Mouse (Mus musculus): ENCODE data around the gene 4931428L18Rik.
"Not testable (repeated sequence)": the region's sequence is repeated elsewhere in the genome, so short reads cannot be mapped to it uniquely, and the experiment has no call there.

4931428L18Rik gene

DNA sequence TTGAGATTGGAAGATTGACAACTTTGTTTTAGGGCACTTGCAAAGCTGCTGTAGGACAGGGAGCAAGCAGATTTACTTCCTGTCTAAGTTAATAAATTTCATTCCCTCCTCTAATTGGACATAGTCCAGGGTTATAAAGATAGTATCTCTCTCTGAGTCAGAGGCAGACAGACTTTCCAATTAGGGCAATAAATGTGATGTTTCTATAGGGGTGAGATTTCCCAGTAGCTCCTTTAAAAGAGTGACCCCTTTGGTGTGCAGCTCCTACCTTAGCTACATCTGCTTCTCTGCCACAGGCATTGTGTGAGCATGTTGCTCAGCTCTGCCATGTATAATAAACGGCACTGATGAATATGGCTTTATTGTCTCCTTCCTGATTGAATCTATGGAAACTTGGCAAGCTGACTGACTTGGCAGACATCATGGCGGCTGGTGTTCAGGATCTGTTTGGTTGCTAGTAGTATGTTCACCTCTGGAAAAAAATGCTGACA is 163.6 kb downstream of the 4931428L18Rik start:
- no peak for DNase-seq (ENCODE audit: low read depth, low spot score)

- no peak for DNase-seq (ENCODE audit: low read depth, low spot score)
Observed at GRCm38 (mm10) chr1:31058196-31058595, 164.3 kb downstream of the 4931428L18Rik start.

DNA sequence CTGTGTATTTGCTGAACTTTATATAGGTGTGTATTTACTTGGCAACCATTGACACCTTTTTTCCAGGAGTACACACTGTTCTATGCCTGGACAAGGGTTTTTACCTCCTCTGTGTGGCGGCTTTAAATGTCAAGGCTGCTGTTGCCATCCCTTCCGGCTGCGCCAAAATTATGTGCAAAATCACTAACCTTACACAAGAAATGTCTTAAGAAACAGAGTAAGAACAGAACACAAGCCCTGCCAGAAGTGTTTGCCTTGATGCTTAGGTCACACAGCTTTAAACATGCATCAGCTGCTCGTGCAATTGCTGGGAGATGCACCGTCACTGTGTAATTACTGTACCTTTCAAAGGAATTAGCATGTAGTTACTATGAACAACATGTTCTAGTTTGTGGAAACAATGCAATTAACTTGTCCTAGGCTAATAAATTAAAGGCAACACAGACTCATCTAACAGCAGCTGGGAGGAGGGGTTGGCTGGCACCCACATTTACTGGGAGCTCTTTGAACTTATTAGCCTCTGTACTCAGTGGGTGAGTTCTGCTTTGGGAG is 171.0 kb downstream of the 4931428L18Rik start:
- DNase-seq (ENCODE audit: low read depth, low spot score): no peak

DNA sequence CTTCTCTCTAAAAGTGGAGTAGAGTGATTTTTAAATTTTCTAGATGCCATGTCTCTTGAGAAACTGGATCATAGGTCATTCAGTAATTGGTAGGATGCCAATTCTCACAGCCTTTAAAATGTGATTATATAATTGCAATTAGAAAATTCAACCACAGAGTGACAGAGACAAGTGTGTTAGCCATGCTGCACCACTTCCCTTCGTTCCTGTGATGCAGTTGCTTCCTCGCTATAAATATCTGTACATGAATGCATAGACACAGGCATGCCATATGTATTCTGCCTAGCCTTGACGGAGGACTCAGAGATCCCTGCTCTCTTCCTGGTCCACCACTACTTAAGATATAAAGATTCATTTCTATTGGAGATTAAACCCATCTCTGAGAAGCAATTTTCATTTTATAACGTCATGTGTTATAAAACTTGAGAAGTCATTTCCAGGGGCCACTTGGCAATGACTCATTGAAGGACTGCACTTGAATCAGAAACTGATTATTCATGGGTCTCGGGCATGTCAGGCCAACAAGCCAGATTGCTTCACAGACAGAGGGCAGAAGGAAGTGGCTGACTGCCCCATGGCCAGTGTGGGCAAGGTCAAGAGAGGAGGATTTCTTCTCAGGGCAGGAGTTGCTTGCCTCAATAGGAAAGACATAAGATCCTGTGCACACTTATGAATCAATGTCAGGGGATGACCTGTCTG is 172.4 kb downstream of the 4931428L18Rik start:
- DNase-seq (ENCODE audit: low read depth, low spot score): no peak

- no peak for DNase-seq (ENCODE audit: low read depth, low spot score)
Observed at GRCm38 (mm10) chr1:31043208-31043607, 179.3 kb downstream of the 4931428L18Rik start.

- no peak for DNase-seq (ENCODE audit: low read depth, low spot score)
Observed at GRCm38 (mm10) chr1:31042793-31043192, 179.7 kb downstream of the 4931428L18Rik start.

GRCm38 (mm10) chr1:31033851-31034534 is 188.5 kb downstream of the 4931428L18Rik start:
- DNase-seq (ENCODE audit: low read depth, low spot score): no peak

- no peak for DNase-seq (ENCODE audit: low read depth, low spot score)
Observed at GRCm38 (mm10) chr1:31032351-31032750, 190.1 kb downstream of the 4931428L18Rik start.

GRCm38 (mm10) chr1:31023173-31023572 is 199.3 kb downstream of the 4931428L18Rik start:
- no peak for DNase-seq (ENCODE audit: low read depth, low spot score)

DNA sequence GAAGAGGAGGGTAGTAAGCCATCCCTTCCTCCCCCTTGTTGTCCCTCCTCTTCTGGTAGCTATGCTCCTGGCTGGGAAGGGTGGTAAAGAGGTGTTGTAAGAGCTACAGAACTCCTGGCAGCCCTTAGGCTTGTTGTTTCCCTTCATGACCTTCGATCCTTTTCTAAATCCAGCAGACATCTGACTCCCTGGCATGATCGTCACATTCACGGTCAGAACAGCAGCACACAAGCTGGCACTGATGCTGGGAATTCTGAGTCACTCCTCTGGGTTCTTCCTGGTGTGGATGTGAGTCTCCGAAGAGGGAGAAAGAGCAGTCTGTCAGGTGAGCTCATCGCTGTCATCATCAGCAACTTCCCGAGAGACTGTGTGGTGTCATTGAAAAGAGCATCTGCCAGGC is 203.2 kb downstream of the 4931428L18Rik start:
- DNase-seq (ENCODE audit: low read depth, low spot score): no peak

DNA sequence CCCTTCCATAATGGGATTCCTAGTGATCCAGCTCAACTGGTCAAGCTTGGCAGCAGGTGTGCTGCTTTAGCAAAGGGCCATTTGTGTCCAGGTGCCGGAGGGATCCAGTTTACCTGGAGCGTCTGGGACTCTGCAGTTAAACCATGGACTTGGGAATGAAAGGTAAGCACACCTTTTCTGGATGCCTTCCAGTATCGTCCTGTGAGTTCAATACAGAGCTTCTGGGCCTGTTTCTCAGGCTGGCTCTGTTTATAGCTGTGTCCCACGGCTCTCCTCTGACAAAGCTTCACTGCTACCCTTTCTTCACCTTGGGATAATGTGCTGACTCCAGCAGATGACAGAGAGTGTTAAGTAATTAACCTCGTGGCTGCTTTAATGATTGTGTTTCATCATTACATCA is 205.1 kb downstream of the 4931428L18Rik start:
- no peak for DNase-seq (ENCODE audit: low read depth, low spot score)

GRCm38 (mm10) chr1:31016068-31016467 is 206.4 kb downstream of the 4931428L18Rik start:
- no peak for DNase-seq (ENCODE audit: low read depth, low spot score)

DNA sequence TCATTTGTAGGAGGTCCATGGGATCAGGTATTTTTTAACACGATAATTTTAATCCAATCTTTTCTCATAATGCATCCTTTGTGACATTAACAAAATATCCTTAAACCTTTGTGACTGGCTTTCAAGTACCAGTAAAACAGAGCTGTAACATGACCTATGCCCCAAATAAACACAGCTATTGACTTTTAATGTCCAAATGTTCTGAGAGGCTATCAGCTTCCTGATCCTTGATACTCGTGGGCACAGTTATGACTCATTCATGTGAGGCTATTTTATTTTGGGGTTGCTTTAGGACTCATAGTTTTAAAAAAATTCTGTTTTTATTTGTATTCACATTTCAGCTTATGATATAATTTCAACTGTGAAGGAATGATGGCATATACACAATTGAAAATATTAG is 207.2 kb downstream of the 4931428L18Rik start:
- DNase-seq (ENCODE audit: low read depth, low spot score): no peak

DNA sequence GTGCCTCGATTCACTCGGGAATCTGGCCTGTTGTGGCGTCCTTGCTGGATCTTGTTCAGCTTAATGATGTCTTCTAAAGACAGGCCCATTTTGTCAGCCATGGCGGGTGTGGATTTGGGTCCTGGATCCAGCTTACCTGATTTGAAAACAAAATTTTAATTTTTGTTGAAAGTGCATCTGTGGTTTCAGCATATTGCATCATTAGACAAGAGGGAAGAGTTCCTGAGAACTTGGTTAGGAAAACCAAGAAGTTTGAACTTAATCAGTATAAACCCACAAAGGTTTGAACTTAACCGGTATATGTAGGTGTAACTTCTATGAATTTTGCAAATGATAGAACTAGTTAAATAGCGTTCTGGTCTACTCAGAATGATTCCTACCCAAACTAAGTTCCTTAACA is 244.6 kb downstream of the 4931428L18Rik start, which contains the start of gene AC153137.1:
TSS of gene AC153137.1 (minus strand) at position 101 of the 400 bp plus-strand sequence.
- DNase-seq (ENCODE audit: low read depth, low spot score): not testable (repeated sequence)

DNA sequence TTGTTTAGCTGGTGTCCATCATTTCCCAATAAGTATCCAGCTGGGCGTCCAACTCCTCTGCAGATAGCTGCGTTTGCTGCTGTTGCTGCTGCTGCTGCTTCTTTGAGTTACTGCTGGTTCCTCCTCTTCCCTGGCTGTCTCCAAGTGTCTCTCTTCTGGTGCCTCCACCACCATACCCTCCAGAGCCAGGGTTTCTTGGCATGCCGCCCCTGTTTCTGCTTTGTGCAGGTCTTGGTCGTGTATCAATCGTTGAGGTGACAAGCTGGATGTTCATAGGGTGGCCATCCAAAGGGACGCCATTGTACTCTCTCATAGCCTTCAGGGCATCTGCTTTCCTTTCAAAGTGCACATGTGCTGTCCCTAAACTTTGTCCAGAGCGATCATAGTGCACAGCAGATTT is 245.2 kb downstream of the 4931428L18Rik start:
- not testable (repeated sequence) for DNase-seq (ENCODE audit: low read depth, low spot score)

DNA sequence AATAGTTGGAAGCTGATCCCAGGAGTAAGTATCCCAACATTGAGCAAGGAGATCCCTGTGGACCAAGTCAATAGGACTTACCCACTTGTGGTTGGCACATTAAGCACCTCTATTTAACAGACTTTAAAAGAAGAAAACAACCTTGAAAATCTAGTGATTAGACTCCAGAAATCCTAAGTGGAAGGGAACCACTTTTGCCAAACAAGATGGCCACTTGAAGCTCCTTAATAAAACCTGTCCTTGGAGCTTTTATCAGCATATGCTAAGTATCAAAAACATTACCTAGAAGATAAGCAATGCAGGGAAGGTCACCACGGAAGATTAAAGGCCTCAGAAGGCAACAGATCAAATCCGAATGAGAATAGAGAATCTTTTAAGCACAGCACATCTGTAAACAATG is 270.7 kb downstream of the 4931428L18Rik start:
- no peak for DNase-seq (ENCODE audit: low read depth, low spot score)

DNA sequence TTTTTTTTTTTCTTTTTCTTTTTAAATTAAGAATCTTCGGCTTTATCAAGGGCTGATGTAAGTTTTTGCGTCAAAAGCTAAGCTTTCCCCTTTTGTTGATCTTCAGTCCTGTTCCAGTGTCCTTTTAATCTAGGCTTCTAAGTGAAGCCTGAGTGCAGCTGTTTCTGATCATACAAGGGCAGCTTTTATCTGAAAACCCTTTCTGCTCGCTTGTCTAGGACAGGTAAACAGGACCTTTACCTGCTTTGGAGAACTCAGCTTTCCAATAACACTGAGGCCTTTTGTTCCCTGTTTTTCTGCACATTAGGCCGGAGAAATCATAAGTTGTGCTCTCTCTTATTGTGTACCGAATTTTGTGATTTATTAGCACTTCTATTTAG is 272.0 kb downstream of the 4931428L18Rik start:
- DNase-seq (ENCODE audit: low read depth, low spot score): no peak

DNA sequence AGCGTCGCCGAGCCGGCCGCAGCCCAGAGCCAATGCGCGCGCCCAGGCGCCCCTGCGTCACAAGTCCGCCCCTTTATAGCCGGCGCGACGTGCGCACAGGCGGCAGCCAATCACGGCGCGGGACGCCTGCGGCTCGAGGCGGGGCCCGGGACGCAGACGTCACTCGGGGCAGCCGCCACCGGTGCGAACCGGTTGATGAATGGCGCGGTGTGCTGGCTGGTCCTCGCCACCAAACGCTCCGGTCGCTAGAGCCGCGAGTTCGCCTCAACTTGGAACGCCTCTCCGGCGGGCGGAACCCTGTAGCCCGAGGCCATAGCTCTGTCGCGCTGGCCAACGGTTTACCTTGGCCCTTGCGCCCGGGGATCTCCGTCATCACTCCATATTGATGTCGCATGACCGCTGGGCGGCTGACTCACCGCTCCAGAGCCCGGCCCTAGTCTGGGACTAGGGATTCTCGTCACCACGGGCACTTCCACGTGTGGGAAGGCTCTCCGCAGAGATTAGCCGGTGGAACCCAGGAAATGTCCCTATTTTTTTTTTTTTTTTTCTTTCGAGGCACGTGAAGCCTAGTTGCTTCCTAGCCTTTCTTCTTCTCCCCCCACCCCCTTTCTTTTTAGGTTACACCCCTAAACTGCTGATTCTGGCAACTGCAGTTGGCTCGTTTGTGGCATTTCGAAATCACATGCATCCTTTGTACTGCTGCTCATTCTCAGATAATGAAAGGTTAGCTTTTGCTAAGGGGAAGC is 272.6 kb downstream of the 4931428L18Rik start:
- DNase-seq (ENCODE audit: low read depth, low spot score): peak; percentile 92

GRCm38 (mm10) chr1:30948950-30949639 is 273.4 kb downstream of the 4931428L18Rik start:
- no peak for DNase-seq (ENCODE audit: low read depth, low spot score)

GRCm38 (mm10) chr1:30948361-30948949 is 274.0 kb downstream of the 4931428L18Rik start:
- DNase-seq (ENCODE audit: low read depth, low spot score): no peak

Measured in WW6 (cell line).